Mouse (Mus musculus) liver, embryonic 14.5 days (tissue): ENCODE data around the gene Olfr926.

Source experiments
- CTCF ChIP-seq: IDR thresholded peaks from 2 replicates; pipeline ENCODE4 v1.5.1; 2016; ENCODE audit warnings: antibody characterized with exemption, low read depth, control low read depth
- EP300 ChIP-seq: IDR thresholded peaks from 2 replicates; pipeline ENCODE4 v1.6.1; 2016; ENCODE audit warnings: antibody characterized with exemption, low read depth

DNA sequence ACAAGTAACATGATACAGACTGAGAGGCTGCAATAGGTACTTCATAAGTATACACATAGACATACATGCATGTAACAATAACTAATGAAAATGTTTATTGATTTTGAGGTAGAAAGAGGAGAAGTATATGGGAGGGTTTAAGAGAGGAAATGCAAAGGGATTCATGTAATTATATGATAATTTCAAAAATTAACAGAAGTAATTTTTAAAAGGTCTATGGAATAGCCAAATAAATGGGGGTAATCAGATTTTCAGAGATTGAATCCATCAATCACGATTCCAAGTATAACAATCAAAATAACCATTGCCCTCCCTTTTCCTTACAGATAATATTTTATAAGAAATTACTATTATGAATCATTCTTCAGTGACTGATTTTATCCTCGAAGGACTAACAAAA, at the start of gene Olfr926:
- TF ChIP-seq CTCF (no peak), EP300 (no peak)
